Mouse (Mus musculus): Measurements from ENCODE around the gene Khdc3.
"Not testable (repeated sequence)": the region's sequence is repeated elsewhere in the genome, so short reads cannot be mapped to it uniquely, and the experiment has no call there.

Gene Khdc3

GRCm38 (mm10) chr9:73101536-73101935, at the start of gene Khdc3:
Khdc3 (plus strand) TSS chr9:73101836.
- DNase-seq (ENCODE audit: low read depth, low spot score): no peak

GRCm38 (mm10) chr9:73055441-73055911, 46.2 kb upstream of the Khdc3 start:
- DNase-seq (ENCODE audit: low read depth, low spot score): peak; percentile 59

GRCm38 (mm10) chr9:73059224-73059623, 42.4 kb upstream of the Khdc3 start:
- no peak for DNase-seq (ENCODE audit: low read depth, low spot score)

- no peak for DNase-seq (ENCODE audit: low read depth, low spot score)
Measured at GRCm38 (mm10) chr9:73063621-73064290, 37.9 kb upstream of the Khdc3 start.

- no peak for DNase-seq (ENCODE audit: low read depth, low spot score)
Measured at GRCm38 (mm10) chr9:73067086-73067485, 34.5 kb upstream of the Khdc3 start.

- DNase-seq (ENCODE audit: low read depth, low spot score): peak; percentile 86
Measured at GRCm38 (mm10) chr9:73068230-73068679, 33.4 kb upstream of the Khdc3 start.

GRCm38 (mm10) chr9:73068688-73069087, 32.9 kb upstream of the Khdc3 start:
- DNase-seq (ENCODE audit: low read depth, low spot score): no peak

- DNase-seq (ENCODE audit: low read depth, low spot score): peak; percentile 66
Measured at GRCm38 (mm10) chr9:73070971-73071659, 30.5 kb upstream of the Khdc3 start.

GRCm38 (mm10) chr9:73072426-73072825, 29.2 kb upstream of the Khdc3 start:
- DNase-seq (ENCODE audit: low read depth, low spot score): no peak

GRCm38 (mm10) chr9:73073169-73073568, 28.5 kb upstream of the Khdc3 start:
- no peak for DNase-seq (ENCODE audit: low read depth, low spot score)

GRCm38 (mm10) chr9:73079349-73079748, 22.3 kb upstream of the Khdc3 start:
- not testable (repeated sequence) for DNase-seq (ENCODE audit: low read depth, low spot score)

GRCm38 (mm10) chr9:73079801-73080325, 21.8 kb upstream of the Khdc3 start:
- no peak for DNase-seq (ENCODE audit: low read depth, low spot score)

- peak; percentile 95 for DNase-seq (ENCODE audit: low read depth, low spot score)
Measured at GRCm38 (mm10) chr9:73082291-73083000, 19.2 kb upstream of the Khdc3 start.

GRCm38 (mm10) chr9:73083956-73084355, 17.7 kb upstream of the Khdc3 start:
- peak; percentile 27 for DNase-seq (ENCODE audit: low read depth, low spot score)

GRCm38 (mm10) chr9:73085845-73086244, 15.8 kb upstream of the Khdc3 start:
- peak; percentile 16 for DNase-seq (ENCODE audit: low read depth, low spot score)

GRCm38 (mm10) chr9:73087121-73087520, 14.5 kb upstream of the Khdc3 start:
- DNase-seq (ENCODE audit: low read depth, low spot score): no peak

GRCm38 (mm10) chr9:73087581-73087980, 14.1 kb upstream of the Khdc3 start:
- no peak for DNase-seq (ENCODE audit: low read depth, low spot score)

GRCm38 (mm10) chr9:73089222-73089920, 12.3 kb upstream of the Khdc3 start:
- peak; percentile 48 for DNase-seq (ENCODE audit: low read depth, low spot score)

- no peak for DNase-seq (ENCODE audit: low read depth, low spot score)
Measured at GRCm38 (mm10) chr9:73090121-73090520, 11.5 kb upstream of the Khdc3 start.

- peak; percentile 83 for DNase-seq (ENCODE audit: low read depth, low spot score)
Measured at GRCm38 (mm10) chr9:73091747-73092146, 9.9 kb upstream of the Khdc3 start.

GRCm38 (mm10) chr9:73094580-73094979, 7.1 kb upstream of the Khdc3 start:
- DNase-seq (ENCODE audit: low read depth, low spot score): peak; percentile 73

Measured in brain, adult 2 months (tissue).